9 mouse cellular contexts compared by ENCODE assay signal in genomic region chr15:85266729-85267434, GRCm38 (mm10).
DNase-seq lines count a peak whose midpoint lies in the region; ATAC-seq lines count a peak whose summit lies in the region.
"Had no signal": no experiment of that assay in that cellular context is flagged by ENCODE, and none has a peak within 500 bp of the region (broad histone marks: within the 10 kb centered on the region; RNA-seq: fewer than 3 reads in every experiment).

No protein-coding gene starts in this region.

- H3K9me3 ChIP-seq in liver, embryonic 12.5 days (replicated peaks), result no peaks in the 10 kb centered on the region
- no peaks in the 10 kb centered on the region for H3K9me3 ChIP-seq in liver, embryonic 16.5 days (replicated peaks; ENCODE audit: control insufficient read depth, low read length)
- H3K9me3 ChIP-seq: embryonic facial prominence, embryonic 13.5 days had no signal

- peak; percentile 72 for DNase-seq in liver
- peak; percentile 80 for DNase-seq in cerebellum, adult 9-10 months
- DNase-seq in frontal cortex, postnatal 14 days (ENCODE audit: low spot score in 2 of 2), result peak; percentile 75 to 92
- peak; percentile 84 to 92 for DNase-seq in kidney, postnatal 36 days
- peak; percentile 85 for DNase-seq in ovary, postnatal 14 days (ENCODE audit: low spot score)
- peak; percentile 55 to 66 for DNase-seq in thymus, postnatal 36 days

- H3K27me3 ChIP-seq in liver, embryonic 12.5 days (replicated peaks), result no peaks in the 10 kb centered on the region
- no peaks in the 10 kb centered on the region for H3K27me3 ChIP-seq in liver, embryonic 16.5 days (ENCODE audit: control insufficient read depth, insufficient read depth, low read depth, low read length)
- H3K27me3 ChIP-seq: embryonic facial prominence, embryonic 13.5 days had no signal

- H3K4me3 ChIP-seq in liver, embryonic 12.5 days, result no peak overlapping the region
- H3K4me3 ChIP-seq in liver, embryonic 16.5 days (ENCODE audit: low read depth, low read length), result no peak overlapping the region
- H3K4me3 ChIP-seq: embryonic facial prominence, embryonic 13.5 days had no signal

- no peak overlapping the region for H3K27ac ChIP-seq in liver, embryonic 12.5 days
- H3K27ac ChIP-seq in liver, embryonic 16.5 days (ENCODE audit: low read length), result no peak overlapping the region
- H3K27ac ChIP-seq: embryonic facial prominence, embryonic 13.5 days had no signal

- H3K9ac ChIP-seq in liver, embryonic 12.5 days, result no peak overlapping the region
- H3K9ac ChIP-seq in liver, embryonic 16.5 days (ENCODE audit: low read depth, low read length), result no peak overlapping the region
- H3K9ac ChIP-seq: embryonic facial prominence, embryonic 13.5 days had no signal

- WGBS in liver, embryonic 12.5 days (ENCODE audit: insufficient replicate concordance), result 49% methylated on average over 14 of the region's 14 CpGs
- 45% methylated on average over 14 of the region's 14 CpGs for WGBS in liver, embryonic 16.5 days (ENCODE audit: insufficient replicate concordance)

- H3K4me1 ChIP-seq in liver, embryonic 12.5 days, result no peaks in the 10 kb centered on the region
- no peaks in the 10 kb centered on the region for H3K4me1 ChIP-seq in liver, embryonic 16.5 days (ENCODE audit: control insufficient read depth, low read depth, low read length)
- H3K4me1 ChIP-seq: embryonic facial prominence, embryonic 13.5 days had no signal

- ATAC-seq in liver, embryonic 12.5 days, result no peak
- 0 out of 2 replicates have a peak, but pooled peaks have one; percentile 32 for ATAC-seq in liver, embryonic 16.5 days (ENCODE audit: low read depth)

- no peaks in the 10 kb centered on the region for H3K36me3 ChIP-seq in liver, embryonic 12.5 days
- H3K36me3 ChIP-seq in liver, embryonic 16.5 days (ENCODE audit: control insufficient read depth, insufficient read depth), result no peaks in the 10 kb centered on the region

- no peak overlapping the region for H3K4me2 ChIP-seq in liver, embryonic 12.5 days
- H3K4me2 ChIP-seq in liver, embryonic 16.5 days (ENCODE audit: low read depth, low read length), result no peak overlapping the region
- H3K4me2 ChIP-seq: embryonic facial prominence, embryonic 13.5 days had no signal
